Mouse (Mus musculus) ES-E14 (cell line): ENCODE results near the gene Fcor. TPM values are rescaled to one million over a fixed set of nuclear protein-coding genes. Genes with fewer than 3 reads are reported as not detected.

ENCODE experiments used
- DNase-seq: peaks from one replicate; pipeline ENCODE4 v3.0.0-alpha.2; 2013; ENCODE audit warnings: low read depth, low spot score
- H3K27ac ChIP-seq: 2 replicates; pipeline ENCODE4 v1.5.1; 2012; ENCODE audit warnings: low read depth, mild to moderate bottlenecking, low read length, moderate library complexity, mixed read lengths; ENCODE audit not compliant: poor library complexity, insufficient read depth, severe bottlenecking
- H3K36me3 ChIP-seq: 2 replicates; pipeline ENCODE4 v1.6.1; 2012; ENCODE audit warnings: mild to moderate bottlenecking, low read length, moderate library complexity, mixed read lengths; ENCODE audit not compliant: control insufficient read depth, poor library complexity, insufficient read depth, severe bottlenecking
- H3K4me1 ChIP-seq, 2 experiments: fragments of 150-350 bp in 1 of 2; sonication (generic) in 1 of 2; 2 replicates each; pipeline ENCODE4 v1.6.1; 2012; ENCODE audit warnings: low read length in 2 of 2, mild to moderate bottlenecking in 1 of 2, mixed read lengths in 1 of 2; ENCODE audit not compliant: control insufficient read depth in 2 of 2, insufficient read depth in 2 of 2, poor library complexity in 1 of 2
- H3K4me3 ChIP-seq, 2 experiments: fragments of 150-350 bp in 1 of 2; sonication (generic) in 1 of 2; 2 replicates each; pipeline ENCODE4 v1.5.1; 2012; ENCODE audit warnings: low read length in 2 of 2, low read depth in 1 of 2, mild to moderate bottlenecking in 1 of 2, mixed read lengths in 1 of 2; ENCODE audit not compliant: insufficient read depth in 1 of 2, poor library complexity in 1 of 2, severe bottlenecking in 1 of 2
- H3K9ac ChIP-seq: 2 replicates; pipeline ENCODE4 v1.6.1; 2012; ENCODE audit warnings: low read depth, mild to moderate bottlenecking, low read length, mixed read lengths; ENCODE audit not compliant: poor library complexity, insufficient read depth, severe bottlenecking
- H3K9me3 ChIP-seq: fragments of 150-350 bp; sonication (generic); 2 replicates; pipeline ENCODE4 v1.6.1; 2012; ENCODE audit warnings: low read depth, mild to moderate bottlenecking, low read length; ENCODE audit not compliant: control insufficient read depth, insufficient read depth
- CHD2 ChIP-seq: IDR thresholded peaks from 2 replicates; pipeline ENCODE4 v1.6.1; 2014; ENCODE audit warnings: mild to moderate bottlenecking, low read depth, low read length, inconsistent platforms
- HCFC1 ChIP-seq: IDR thresholded peaks from 2 replicates; pipeline ENCODE4 v1.6.1; 2012; ENCODE audit warnings: low read length, inconsistent platforms, borderline replicate concordance; ENCODE audit not compliant: insufficient read depth
- MAFK ChIP-seq: IDR thresholded peaks from 2 replicates; pipeline ENCODE4 v1.6.1; 2014; ENCODE audit warnings: mild to moderate bottlenecking, low read depth, low read length, inconsistent platforms; ENCODE audit not compliant: insufficient read depth
- ZC3H11A ChIP-seq: IDR thresholded peaks from 2 replicates; pipeline ENCODE4 v1.6.1; 2012; ENCODE audit warnings: low read depth, mild to moderate bottlenecking, inconsistent platforms, low read length, borderline replicate concordance
- ZNF384 ChIP-seq: IDR thresholded peaks from 2 replicates; pipeline ENCODE4 v1.6.1; 2012; ENCODE audit warnings: low read depth, low read length, inconsistent platforms
- in situ Hi-C, 2 experiments: fragments of 600-800 bp; cut with MboI; formaldehyde crosslinking; loops; one replicate each; pipeline ENCODE4 v1.15.1; 2025; ENCODE audit warnings: low sequenced_read_pairs in 2 of 2, inconsistent platforms in 1 of 2; ENCODE audit not compliant: unreplicated experiment in 2 of 2
- total RNA-seq: library from RNA; depleted of rRNA; stranded (reverse); fragments of 300-350 nt; gene quantifications from 2 replicates; pipeline ENCODE4 v1.2.3, GENCODE M21; 2012

The Fcor gene
- total RNA-seq, 1 experiment: 11.6 TPM

DNA sequence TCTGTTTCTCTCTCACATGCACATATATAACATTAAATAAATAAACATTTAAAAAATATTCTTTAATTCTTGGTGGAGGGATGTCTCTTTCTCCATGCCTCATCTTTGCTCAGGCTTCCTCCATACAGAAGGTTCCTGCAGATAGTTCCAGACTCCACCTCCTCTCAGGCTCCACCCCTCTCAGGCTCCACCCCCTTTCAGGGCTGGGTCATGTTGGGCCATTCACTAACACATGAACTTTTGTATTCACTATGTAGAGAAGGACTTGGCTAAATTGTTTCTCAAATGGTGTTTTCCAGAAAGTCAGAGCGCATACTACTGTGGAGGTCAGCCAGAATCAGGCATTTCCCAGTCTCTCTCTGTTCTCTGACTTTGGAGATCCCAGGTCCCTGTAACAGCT, 29.3 kb upstream of the Fcor start:
- H3K36me3 ChIP-seq: no peaks in the 10 kb centered on the region
- TF ChIP-seq HCFC1 (no peak), MAFK (no peak), ZNF384 (no peak), ZC3H11A (no peak), CHD2 (no peak)
- no peak for DNase-seq
- H3K9ac ChIP-seq: no peak overlapping the region
- no peak overlapping the region for H3K27ac ChIP-seq
- H3K4me1 ChIP-seq: no peaks in the 10 kb centered on the region
- peaks cover 10% of the 10 kb centered on the region for H3K9me3 ChIP-seq
- no peak overlapping the region for H3K4me3 ChIP-seq
- in situ Hi-C loops: no loop called here

- Histone ChIP-seq H3K27ac (no peak within 1 kb of the TSS), H3K9me3 (peaks cover 11% of the 10 kb centered on the region), H3K36me3 (no peaks in the 10 kb centered on the region), H3K9ac (no peak within 1 kb of the TSS), H3K4me3 (no peak within 1 kb of the TSS), H3K4me1 (no peaks in the 10 kb centered on the region)
- DNase-seq: no peak
- in situ Hi-C loops: no loop called here
- no peak for TF ChIP-seq ZNF384
- no peak for TF ChIP-seq MAFK
- TF ChIP-seq CHD2: no peak
- no peak for TF ChIP-seq HCFC1
- no peak for TF ChIP-seq ZC3H11A
Measured at GRCm38 (mm10) chr8:3694121-3694520, 22.0 kb upstream of the Fcor start, which contains the start of gene Fcer2a. Gene Fcer2a (minus strand): TSS chr8:3694175.

GRCm38 (mm10) chr8:3690774-3691173, 18.6 kb upstream of the Fcor start:
- no peak for DNase-seq
- no peaks in the 10 kb centered on the region for H3K36me3 ChIP-seq
- H3K9me3 ChIP-seq: peaks cover 4% of the 10 kb centered on the region; the same call in 1 of the 2 replicates
- H3K9ac ChIP-seq: no peak overlapping the region
- in situ Hi-C loops: no loop called here
- H3K27ac ChIP-seq: no peak overlapping the region
- H3K4me3 ChIP-seq: no peak overlapping the region
- no peaks in the 10 kb centered on the region for H3K4me1 ChIP-seq
- no peak for TF ChIP-seq HCFC1
- TF ChIP-seq MAFK: no peak
- TF ChIP-seq ZC3H11A: no peak
- no peak for TF ChIP-seq ZNF384

DNA sequence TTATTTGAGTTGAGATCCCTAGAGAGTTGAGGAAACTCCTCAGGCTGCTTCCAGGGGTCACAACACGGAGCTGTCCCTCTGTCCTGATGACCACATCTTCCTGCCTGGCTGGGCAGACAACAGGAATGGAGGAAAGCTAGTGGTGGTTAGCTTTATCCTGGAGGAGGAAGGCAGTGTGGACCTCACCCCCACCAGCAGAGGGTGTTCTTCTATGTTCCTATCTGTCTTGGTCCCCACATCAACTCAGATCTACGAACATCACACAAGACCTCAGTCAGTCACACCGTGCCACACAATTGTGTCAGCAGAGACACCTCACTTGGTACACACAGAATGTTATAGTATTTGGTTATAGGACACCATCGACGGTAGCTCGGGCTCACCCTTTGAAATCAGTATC, 15.4 kb upstream of the Fcor start:
- TF ChIP-seq MAFK (no peak), HCFC1 (no peak), ZC3H11A (no peak), ZNF384 (no peak), CHD2 (no peak)
- DNase-seq: no peak
- H3K27ac ChIP-seq: no peak overlapping the region

DNA sequence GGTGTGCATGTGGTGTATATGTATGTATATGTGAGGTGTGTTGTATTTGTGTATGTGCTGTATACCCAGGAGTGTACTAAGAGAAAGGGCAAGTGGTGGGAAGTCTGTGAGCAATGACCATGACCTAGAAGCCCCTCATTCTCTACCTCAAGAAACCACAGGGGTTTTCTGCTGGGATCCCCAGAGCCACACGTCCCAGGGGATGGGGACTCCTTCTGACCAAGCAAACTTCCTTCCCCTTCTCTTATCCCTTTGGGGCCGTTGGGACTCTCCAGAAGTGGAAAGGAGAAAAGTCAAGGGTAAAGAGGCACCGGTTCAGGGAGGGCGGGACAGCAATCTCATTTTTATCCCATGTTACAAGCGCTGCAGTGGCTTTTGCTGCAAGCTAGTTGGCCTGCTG, 13.3 kb upstream of the Fcor start:
- peaks cover 2% of the 10 kb centered on the region; the same call in 1 of the 2 replicates for H3K36me3 ChIP-seq
- H3K4me3 ChIP-seq: no peak overlapping the region
- no peak for DNase-seq
- no peak overlapping the region for H3K9ac ChIP-seq
- H3K9me3 ChIP-seq: no peaks in the 10 kb centered on the region
- no peak overlapping the region for H3K27ac ChIP-seq
- in situ Hi-C loops: no loop called here
- no peak for TF ChIP-seq HCFC1
- no peaks in the 10 kb centered on the region for H3K4me1 ChIP-seq

More for the DNA sequence above, 15.4 kb upstream of the Fcor start:
- Histone ChIP-seq H3K9me3 (no peaks in the 10 kb centered on the region), H3K36me3 (no peaks in the 10 kb centered on the region), H3K4me1 (no peaks in the 10 kb centered on the region), H3K4me3 (no peak overlapping the region), H3K9ac (no peak overlapping the region)
- in situ Hi-C loops: no loop called here
